Mouse (Mus musculus) spleen, adult 12 weeks (tissue): ENCODE data around the gene A1cf.

Experiments
- DNase-seq: peaks from one replicate; pipeline ENCODE4 v3.0.0; 2022; ENCODE audit warnings: low spot score

A1cf gene

GRCm38 (mm10) chr19:31868521-31868920 lies at the start of gene A1cf:
A1cf (plus strand) TSS chr19:31868764.
- DNase-seq, result no peak

GRCm38 (mm10) chr19:31834250-31834649 lies 34.3 kb upstream of the A1cf start:
- DNase-seq, result no peak

- DNase-seq, result no peak
Observed at GRCm38 (mm10) chr19:31861909-31862308, 6.7 kb upstream of the A1cf start.

- no peak for DNase-seq
Observed at GRCm38 (mm10) chr19:31862512-31863249, 5.9 kb upstream of the A1cf start.

GRCm38 (mm10) chr19:31865451-31865850 lies 3.1 kb upstream of the A1cf start:
- DNase-seq, result no peak

- no peak for DNase-seq
Observed at GRCm38 (mm10) chr19:31868076-31868475, 488 bp upstream of the A1cf start.

GRCm38 (mm10) chr19:31868971-31869370 lies 407 bp downstream of the A1cf start:
- DNase-seq, result no peak

GRCm38 (mm10) chr19:31871377-31871776 lies 2.8 kb downstream of the A1cf start:
- DNase-seq, result no peak

GRCm38 (mm10) chr19:31877968-31878367 lies 9.4 kb downstream of the A1cf start:
- DNase-seq, result no peak

- no peak for DNase-seq
Observed at GRCm38 (mm10) chr19:31884594-31884993, 16.0 kb downstream of the A1cf start.

GRCm38 (mm10) chr19:31887275-31887674 lies 18.7 kb downstream of the A1cf start:
- no peak for DNase-seq

- DNase-seq, result no peak
Observed at GRCm38 (mm10) chr19:31889988-31890387, 21.4 kb downstream of the A1cf start.

GRCm38 (mm10) chr19:31891001-31891893 lies 22.7 kb downstream of the A1cf start:
- DNase-seq, result no peak

GRCm38 (mm10) chr19:31895971-31896370 lies 27.4 kb downstream of the A1cf start:
- DNase-seq, result no peak

- no peak for DNase-seq
Observed at GRCm38 (mm10) chr19:31896711-31897110, 28.1 kb downstream of the A1cf start.

- no peak for DNase-seq
Observed at GRCm38 (mm10) chr19:31905671-31906070, 37.1 kb downstream of the A1cf start.

GRCm38 (mm10) chr19:31910423-31910822 lies 41.9 kb downstream of the A1cf start:
- no peak for DNase-seq

- DNase-seq, result no peak
Observed at GRCm38 (mm10) chr19:31913946-31914345, 45.4 kb downstream of the A1cf start.

- DNase-seq, result no peak
Observed at GRCm38 (mm10) chr19:31920357-31920756, 51.8 kb downstream of the A1cf start.

GRCm38 (mm10) chr19:31921852-31922251 lies 53.3 kb downstream of the A1cf start:
- no peak for DNase-seq

GRCm38 (mm10) chr19:31923615-31924352 lies 55.2 kb downstream of the A1cf start:
- no peak for DNase-seq

GRCm38 (mm10) chr19:31950793-31951489 lies 82.4 kb downstream of the A1cf start:
- no peak for DNase-seq
